Mouse (Mus musculus) testis, adult 2 months (tissue): ENCODE data around the gene Dydc1. TPM values are rescaled to one million over a fixed set of nuclear protein-coding genes. Genes with fewer than 3 reads are reported as not detected.
"Not testable (repeated sequence)": the region's sequence is repeated elsewhere in the genome, so short reads cannot be mapped to it uniquely, and the experiment has no call there.

Experiments used
- H3K27ac ChIP-seq: fragments of 200-500 bp; 2 replicates; pipeline ENCODE4 v1.5.1; 2012; ENCODE audit warnings: low read depth, low read length; ENCODE audit not compliant: control insufficient read depth, insufficient read depth
- H3K27me3 ChIP-seq: fragments of 200-500 bp; 2 replicates; pipeline ENCODE4 v1.6.1; 2012; ENCODE audit warnings: mild to moderate bottlenecking, low read length, moderate library complexity; ENCODE audit not compliant: control insufficient read depth, insufficient read depth
- H3K36me3 ChIP-seq: fragments of 200-500 bp; 2 replicates; pipeline ENCODE4 v1.6.1; 2012; ENCODE audit warnings: mild to moderate bottlenecking, low read length; ENCODE audit not compliant: control insufficient read depth, insufficient read depth
- H3K4me1 ChIP-seq: fragments of 200-500 bp; 2 replicates; pipeline ENCODE4 v1.6.1; 2012; ENCODE audit warnings: low read length; ENCODE audit not compliant: control insufficient read depth, insufficient read depth
- H3K4me3 ChIP-seq: fragments of 200-500 bp; 2 replicates; pipeline ENCODE4 v1.5.1; 2012; ENCODE audit warnings: low read depth, mild to moderate bottlenecking, low read length, moderate library complexity, mixed read lengths; ENCODE audit not compliant: control insufficient read depth
- CTCF ChIP-seq: fragments of 200-500 bp; IDR thresholded peaks from 2 replicates; pipeline ENCODE4 v1.5.1; 2012; ENCODE audit warnings: low read depth, mild to moderate bottlenecking, inconsistent platforms, low read length, moderate library complexity; ENCODE audit not compliant: control insufficient read depth, insufficient read depth, insufficient replicate concordance
- POLR2A ChIP-seq: fragments of 200-500 bp; IDR thresholded peaks from 2 replicates; pipeline ENCODE4 v1.6.1; 2012; ENCODE audit warnings: low read depth, mild to moderate bottlenecking, inconsistent platforms, low read length, moderate library complexity; ENCODE audit not compliant: control insufficient read depth
- polyA plus RNA-seq: library from polyadenylated mRNA; depleted of rRNA; stranded (reverse); fragments of >200 nt; gene quantifications from 2 replicates; pipeline ENCODE4 v1.2.3, GENCODE M21; 2012

Gene Dydc1
- polyA plus RNA-seq, 1 experiment, result 24.6 TPM

- Histone ChIP-seq H3K36me3 (no peaks in the 10 kb centered on the region), H3K27ac (no peak overlapping the region), H3K4me1 (peaks cover 2% of the 10 kb centered on the region; the same call in 1 of the 2 replicates), H3K27me3 (no peaks in the 10 kb centered on the region), H3K4me3 (no peak overlapping the region)
- no peak for TF ChIP-seq POLR2A
- peak; percentile 88; the same call in 1 of the 2 replicates for TF ChIP-seq CTCF
Measured at GRCm38 (mm10) chr14:41035146-41035798, 37.4 kb upstream of the Dydc1 start.

- Histone ChIP-seq H3K27me3 (no peaks in the 10 kb centered on the region), H3K4me3 (no peak overlapping the region), H3K36me3 (no peaks in the 10 kb centered on the region), H3K27ac (no peak overlapping the region), H3K4me1 (no peaks in the 10 kb centered on the region)
- TF ChIP-seq POLR2A (no peak), CTCF (no peak)
Measured at GRCm38 (mm10) chr14:41047402-41047801, 25.3 kb upstream of the Dydc1 start.

GRCm38 (mm10) chr14:41050471-41050870 is 22.2 kb upstream of the Dydc1 start:
- Histone ChIP-seq H3K27me3 (no peaks in the 10 kb centered on the region), H3K4me1 (no peaks in the 10 kb centered on the region), H3K4me3 (no peak overlapping the region), H3K36me3 (no peaks in the 10 kb centered on the region), H3K27ac (no peak overlapping the region)
- TF ChIP-seq POLR2A (no peak), CTCF (no peak)

GRCm38 (mm10) chr14:41052481-41052880 is 20.2 kb upstream of the Dydc1 start:
- H3K27ac ChIP-seq, result no peak overlapping the region
- no peaks in the 10 kb centered on the region for H3K4me1 ChIP-seq
- H3K27me3 ChIP-seq, result no peaks in the 10 kb centered on the region
- TF ChIP-seq POLR2A (no peak), CTCF (0 out of 2 replicates have a peak, but pooled peaks have one; percentile 3)
- no peak overlapping the region for H3K4me3 ChIP-seq
- H3K36me3 ChIP-seq, result no peaks in the 10 kb centered on the region

- not testable (repeated sequence) for H3K27ac ChIP-seq, H3K27me3 ChIP-seq, H3K4me3 ChIP-seq, H3K4me1 ChIP-seq, H3K36me3 ChIP-seq
Measured at GRCm38 (mm10) chr14:41053190-41053589, 19.5 kb upstream of the Dydc1 start.

- Histone ChIP-seq H3K27ac (no peak overlapping the region), H3K27me3 (no peaks in the 10 kb centered on the region), H3K36me3 (no peaks in the 10 kb centered on the region), H3K4me1 (no peaks in the 10 kb centered on the region), H3K4me3 (no peak overlapping the region)
- TF ChIP-seq CTCF (no peak), POLR2A (no peak)
Measured at GRCm38 (mm10) chr14:41065168-41065567, 7.5 kb upstream of the Dydc1 start.

GRCm38 (mm10) chr14:41066416-41066815 is 6.3 kb upstream of the Dydc1 start:
- H3K4me3 ChIP-seq, result no peak overlapping the region
- no peaks in the 10 kb centered on the region for H3K4me1 ChIP-seq
- H3K27me3 ChIP-seq, result no peaks in the 10 kb centered on the region
- no peak overlapping the region for H3K27ac ChIP-seq
- TF ChIP-seq CTCF, result no peak
- no peak for TF ChIP-seq POLR2A
- no peaks in the 10 kb centered on the region for H3K36me3 ChIP-seq

- Histone ChIP-seq H3K36me3 (no peaks in the 10 kb centered on the region), H3K4me3 (peak within 1 kb of the TSS; percentile 68), H3K27me3 (no peaks in the 10 kb centered on the region), H3K27ac (no peak within 1 kb of the TSS), H3K4me1 (peaks cover 6% of the 10 kb centered on the region)
- no peak for TF ChIP-seq CTCF
- TF ChIP-seq POLR2A, result no peak
Measured at GRCm38 (mm10) chr14:41069108-41069507, 3.6 kb upstream of the Dydc1 start, which contains the start of gene Dydc2. Dydc2 (minus strand) TSS chr14:41069208.
